Mouse (Mus musculus) kidney, adult 2 months (tissue): ENCODE data around the gene Nufip2. TPM values are rescaled to one million over a fixed set of nuclear protein-coding genes. Genes with fewer than 3 reads are reported as not detected.

Source experiments
- DNase-seq: peaks from one replicate; pipeline ENCODE4 v3.0.0; 2021
- H3K27ac ChIP-seq: fragments of 200-500 bp; 2 replicates; pipeline ENCODE4 v1.5.1; 2012; ENCODE audit warnings: low read depth, low read length, control low read depth, inconsistent platforms; ENCODE audit not compliant: insufficient read depth
- H3K27me3 ChIP-seq: fragments of 200-500 bp; replicated peaks from 2 replicates; pipeline ENCODE4 v1.6.1; 2012; ENCODE audit warnings: mild to moderate bottlenecking, moderate library complexity, low read length, inconsistent platforms; ENCODE audit not compliant: control insufficient read depth, insufficient read depth
- H3K36me3 ChIP-seq: fragments of 200-500 bp; 2 replicates; pipeline ENCODE4 v1.6.1; 2012; ENCODE audit warnings: mild to moderate bottlenecking, moderate library complexity, low read length, inconsistent platforms; ENCODE audit not compliant: control insufficient read depth, insufficient read depth
- H3K4me1 ChIP-seq: fragments of 200-500 bp; 2 replicates; pipeline ENCODE4 v1.6.1; 2011; ENCODE audit warnings: low read length; ENCODE audit not compliant: control insufficient read depth, insufficient read depth
- H3K4me3 ChIP-seq: fragments of 200-500 bp; 2 replicates; pipeline ENCODE4 v1.5.1; 2011; ENCODE audit warnings: mild to moderate bottlenecking, low read depth, low read length, control low read depth; ENCODE audit not compliant: insufficient read depth
- CTCF ChIP-seq: fragments of 200-500 bp; conservative IDR thresholded peaks from 2 replicates; pipeline ENCODE4 v1.5.1; 2011; ENCODE audit warnings: low read depth, mild to moderate bottlenecking, control low read depth, low read length, moderate library complexity, mixed read lengths; ENCODE audit not compliant: insufficient read depth, insufficient read length
- POLR2A ChIP-seq: fragments of 200-500 bp; IDR thresholded peaks from one replicate; pipeline ENCODE4 v1.6.1; 2011; ENCODE audit warnings: low read depth, low read length, control low read depth
- WGBS: fragments of 180-500 bp; shearing (Covaris S2); methylation state at CpG from one replicate; pipeline ENCODE4 v1.1.7; 2018; 5-methylcytosine and 5-hydroxymethylcytosine counted together
- polyA plus RNA-seq: library from polyadenylated mRNA; depleted of rRNA; stranded (reverse); fragments of >200 nt; gene quantifications from 2 replicates; pipeline ENCODE4 v1.2.3, GENCODE M21; 2012

Nufip2 gene
- polyA plus RNA-seq, 1 experiment = 13.5 TPM

DNA sequence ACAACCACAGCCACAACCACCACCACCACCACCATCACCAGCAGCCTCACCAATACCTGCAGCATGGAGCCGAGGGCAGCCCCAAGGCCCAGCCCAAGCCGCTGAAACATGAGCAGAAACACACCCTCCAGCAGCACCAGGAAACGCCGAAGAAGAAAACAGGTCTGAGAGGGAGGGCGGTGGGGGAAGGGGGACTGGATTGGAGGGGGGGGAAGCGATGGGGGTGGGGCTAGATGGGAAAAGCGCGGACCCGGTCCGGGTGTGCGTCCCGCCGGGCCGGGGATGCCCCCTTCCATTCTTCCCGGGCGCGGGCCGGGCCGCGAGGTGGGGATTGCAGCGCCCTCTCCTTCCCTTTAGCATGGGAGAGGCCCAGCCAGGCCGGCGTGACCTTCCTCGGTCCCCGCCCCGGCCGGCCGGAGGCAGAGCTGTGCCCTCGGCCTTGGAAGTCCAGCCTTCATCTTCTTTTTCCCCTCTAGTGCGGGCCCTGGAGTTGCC lies 438 bp downstream of the Nufip2 start:
- H3K27me3 ChIP-seq = no peaks in the 10 kb centered on the region
- peak overlapping the region; percentile 98 for H3K27ac ChIP-seq
- WGBS = under 1% methylated on average over 30 of the region's 30 CpGs
- peak; percentile 45 for DNase-seq
- H3K4me3 ChIP-seq = peak overlapping the region; percentile 94
- no peak for TF ChIP-seq POLR2A
- TF ChIP-seq CTCF = no peak
- peaks cover 6% of the 10 kb centered on the region; the same call in 1 of the 2 replicates for H3K4me1 ChIP-seq
- H3K36me3 ChIP-seq = no peaks in the 10 kb centered on the region

DNA sequence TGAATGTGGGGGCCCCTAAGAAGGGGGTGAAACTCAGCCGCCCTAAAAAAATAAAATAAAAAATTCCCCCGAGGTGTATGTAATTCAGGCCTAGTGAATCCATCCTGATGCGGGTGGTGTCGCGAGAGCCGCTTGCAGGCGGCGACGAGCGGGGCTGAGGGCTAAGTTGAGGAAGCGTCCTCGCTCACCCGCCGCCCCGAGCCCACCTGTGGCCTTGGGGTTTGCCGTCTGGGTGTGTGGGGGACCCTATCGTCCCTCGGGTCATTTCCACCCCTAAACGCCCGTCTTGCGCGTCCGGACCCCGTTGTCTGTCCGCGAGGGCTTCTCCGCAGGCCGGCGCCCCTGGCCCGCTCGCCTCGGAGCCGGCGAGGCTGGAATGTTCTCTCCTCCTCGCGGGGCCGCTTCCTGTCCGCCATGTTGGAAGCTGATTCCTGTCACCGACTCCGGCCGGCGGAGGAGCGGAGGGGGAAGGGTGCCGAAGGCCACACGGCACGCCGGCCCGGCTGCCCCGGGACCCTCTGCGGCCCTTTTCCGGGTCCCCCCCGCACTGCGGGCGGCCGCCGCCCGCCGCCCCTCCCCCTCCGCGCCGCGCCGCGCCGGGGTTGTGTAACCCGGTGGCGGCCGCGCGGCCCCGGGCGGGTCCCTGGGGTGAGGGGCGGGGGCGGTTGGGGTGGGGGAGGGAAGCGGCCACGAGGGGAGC lies 1.0 kb downstream of the Nufip2 start:
- Histone ChIP-seq H3K27me3 (no peaks in the 10 kb centered on the region), H3K4me1 (peaks cover 6% of the 10 kb centered on the region; the same call in 1 of the 2 replicates), H3K27ac (peak overlapping the region; percentile 98), H3K4me3 (peak overlapping the region; percentile 94), H3K36me3 (peaks cover 5% of the 10 kb centered on the region)
- peak; percentile 25 for TF ChIP-seq POLR2A
- TF ChIP-seq CTCF = no peak
- under 1% methylated on average over 75 of the region's 76 CpGs for WGBS
- DNase-seq = peak; percentile 77

DNA sequence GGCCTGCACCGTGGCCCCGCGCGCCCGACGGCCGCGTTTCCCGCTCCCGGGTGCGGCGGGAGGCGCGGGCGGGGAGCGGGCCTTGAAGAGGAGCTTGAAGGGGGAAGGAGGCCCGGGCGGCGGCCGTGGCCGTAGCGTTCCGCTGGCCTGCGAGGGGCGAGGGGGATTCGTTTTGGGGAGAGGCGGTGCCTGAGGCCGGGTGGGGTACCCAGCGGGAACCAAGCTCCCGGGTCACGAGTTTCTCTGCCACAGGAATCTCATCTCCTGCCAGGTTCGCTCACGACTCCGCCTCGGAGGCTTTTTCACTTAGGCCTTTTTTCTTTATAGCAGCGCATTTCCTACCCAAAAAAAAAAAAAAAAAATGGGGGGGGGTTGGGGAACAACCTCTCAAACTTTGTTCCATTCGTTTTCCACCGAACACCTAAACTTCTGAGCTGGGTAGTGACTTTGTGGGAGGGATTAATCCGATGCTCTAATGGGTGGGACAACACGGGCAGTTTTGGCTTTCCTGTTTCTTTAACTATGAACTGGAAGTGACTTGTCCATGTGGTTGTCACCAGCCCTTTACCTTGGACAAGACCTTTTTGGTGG lies 1.7 kb downstream of the Nufip2 start:
- peak; percentile 63 for DNase-seq
- H3K27me3 ChIP-seq = no peaks in the 10 kb centered on the region
- peak overlapping the region; percentile 94 for H3K4me3 ChIP-seq

GRCm38 (mm10) chr11:77693026-77693425 lies 7.1 kb downstream of the Nufip2 start:
- TF ChIP-seq CTCF (no peak), POLR2A (no peak)
- DNase-seq = no peak
- Histone ChIP-seq H3K27me3 (no peaks in the 10 kb centered on the region), H3K27ac (no peak overlapping the region), H3K4me1 (peaks cover 6% of the 10 kb centered on the region; the same call in 1 of the 2 replicates), H3K36me3 (peaks cover 14% of the 10 kb centered on the region), H3K4me3 (no peak overlapping the region)
- WGBS = 91% methylated on average over 3 of the region's 3 CpGs

More for the DNA sequence above, 1.7 kb downstream of the Nufip2 start:
- WGBS = under 1% methylated on average over 36 of the region's 40 CpGs
- Histone ChIP-seq H3K27ac (peak overlapping the region; percentile 91), H3K4me1 (peaks cover 6% of the 10 kb centered on the region; the same call in 1 of the 2 replicates), H3K36me3 (peaks cover 8% of the 10 kb centered on the region)
- TF ChIP-seq CTCF (no peak), POLR2A (no peak)

- peaks cover 5% of the 10 kb centered on the region; the same call in 1 of the 2 replicates for H3K4me1 ChIP-seq
- no peak for DNase-seq
- peaks cover 7% of the 10 kb centered on the region for H3K36me3 ChIP-seq
- TF ChIP-seq POLR2A (no peak), CTCF (no peak)
- no peak overlapping the region for H3K27ac ChIP-seq
- H3K27me3 ChIP-seq = no peaks in the 10 kb centered on the region
- H3K4me3 ChIP-seq = no peak overlapping the region
- 7% methylated on average over 2 of the region's 2 CpGs for WGBS
These were observed 11.3 kb downstream of the Nufip2 start for GRCm38 (mm10) chr11:77697232-77697631.

DNA sequence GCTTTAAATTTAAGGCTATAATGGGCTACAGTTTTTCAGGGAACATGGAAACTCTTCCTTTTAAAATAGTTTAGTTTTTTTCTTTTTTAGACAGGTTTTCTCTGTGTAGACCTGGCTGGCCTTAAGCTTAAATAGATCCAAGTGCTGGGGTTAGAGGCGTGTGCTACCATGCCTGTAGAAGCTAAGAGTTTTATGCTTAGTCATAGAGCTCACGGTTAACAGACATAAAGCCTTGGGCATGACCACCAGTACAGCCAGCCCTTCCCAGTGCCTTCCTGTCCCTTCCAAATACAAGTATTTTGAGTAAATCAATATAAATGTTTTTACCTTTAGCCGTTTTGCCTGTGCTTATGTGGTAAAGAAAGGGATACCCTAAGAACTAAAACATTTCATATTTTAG lies 20.0 kb downstream of the Nufip2 start:
- WGBS = 80% methylated on average over 3 of the region's 3 CpGs
- DNase-seq = no peak
- peaks cover 10% of the 10 kb centered on the region for H3K4me1 ChIP-seq
- H3K27ac ChIP-seq = no peak overlapping the region
- H3K36me3 ChIP-seq = peaks cover 5% of the 10 kb centered on the region
- no peak overlapping the region for H3K4me3 ChIP-seq
- TF ChIP-seq POLR2A (no peak), CTCF (no peak)
- H3K27me3 ChIP-seq = no peaks in the 10 kb centered on the region

DNA sequence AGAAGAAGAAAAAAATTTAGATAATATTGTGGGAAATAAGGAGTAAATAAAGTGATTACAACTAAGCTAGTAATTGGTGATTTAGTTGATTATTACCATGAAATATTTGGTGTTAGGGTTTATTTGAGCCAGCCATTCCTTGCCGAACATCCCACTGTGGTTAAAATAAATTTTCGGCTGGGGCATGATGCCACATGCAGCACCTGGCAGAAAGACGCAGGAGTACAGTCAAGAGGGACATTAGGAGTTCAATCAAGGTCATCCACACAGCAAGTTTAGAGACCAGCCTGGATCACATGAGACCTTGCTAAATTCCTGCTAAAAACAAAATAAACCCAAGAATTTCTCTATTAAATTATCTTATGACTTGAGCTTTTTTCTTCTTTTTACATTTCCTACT lies 23.1 kb downstream of the Nufip2 start:
- peaks cover 13% of the 10 kb centered on the region for H3K4me1 ChIP-seq
- no peak overlapping the region for H3K27ac ChIP-seq
- H3K36me3 ChIP-seq = peaks cover 5% of the 10 kb centered on the region
- 21% methylated on average over 3 of the region's 3 CpGs for WGBS
- DNase-seq = peak; percentile 28
- no peak overlapping the region for H3K4me3 ChIP-seq
- TF ChIP-seq CTCF = no peak
- TF ChIP-seq POLR2A = no peak
- no peaks in the 10 kb centered on the region for H3K27me3 ChIP-seq
